Mouse (Mus musculus): ENCODE measurements at regions not wholly inside any gene's neighbourhood (a gene's known extent, or its start where the extent isn't known, plus 50 kb on each side); places are given as distances from the start of the nearest gene placed in this dataset.

DNA sequence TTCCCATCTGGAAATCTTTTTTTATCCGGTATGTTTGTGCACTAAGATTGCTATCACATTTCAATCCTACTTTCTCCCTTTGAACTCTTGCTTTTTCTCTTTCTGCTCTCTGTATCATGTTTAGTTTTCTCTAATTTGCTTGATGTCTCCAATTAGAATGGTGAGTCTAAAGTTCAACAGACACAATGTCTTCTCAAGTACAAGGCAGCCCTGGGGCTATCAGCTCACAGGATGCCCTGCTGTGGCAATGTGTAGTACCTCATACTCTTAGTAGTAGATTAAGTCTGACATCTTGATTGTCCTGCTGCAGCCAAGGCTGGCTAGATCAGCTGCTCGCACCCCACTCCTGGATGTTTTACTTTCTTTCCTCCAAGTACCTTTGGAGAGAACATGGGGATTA, 186.4 kb downstream of the Irs2 start:
- DNase-seq = no peak

DNA sequence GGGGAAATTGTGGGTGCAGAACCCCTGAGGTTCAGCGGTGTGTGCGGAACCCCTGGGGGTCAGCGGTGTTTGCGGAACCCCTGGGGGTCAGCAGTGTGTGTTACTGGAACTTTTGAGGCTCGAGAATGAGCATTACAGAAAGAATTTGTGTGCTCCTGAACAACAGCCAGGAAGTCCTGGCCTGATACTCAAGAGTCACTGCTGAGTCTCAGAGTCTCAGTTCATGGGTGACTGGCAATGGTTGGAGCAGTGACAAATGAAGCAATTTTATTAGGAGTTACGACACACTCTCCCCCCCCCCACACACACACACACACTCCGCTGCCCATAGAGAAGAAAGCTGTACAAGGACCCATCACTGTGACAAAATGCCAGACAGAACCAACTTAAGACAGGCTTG, 193.8 kb downstream of the Irs2 start:
- no peak for DNase-seq

GRCm38 (mm10) chr8:10812060-10812670, 196.1 kb downstream of the Irs2 start:
- no peak for DNase-seq

DNA sequence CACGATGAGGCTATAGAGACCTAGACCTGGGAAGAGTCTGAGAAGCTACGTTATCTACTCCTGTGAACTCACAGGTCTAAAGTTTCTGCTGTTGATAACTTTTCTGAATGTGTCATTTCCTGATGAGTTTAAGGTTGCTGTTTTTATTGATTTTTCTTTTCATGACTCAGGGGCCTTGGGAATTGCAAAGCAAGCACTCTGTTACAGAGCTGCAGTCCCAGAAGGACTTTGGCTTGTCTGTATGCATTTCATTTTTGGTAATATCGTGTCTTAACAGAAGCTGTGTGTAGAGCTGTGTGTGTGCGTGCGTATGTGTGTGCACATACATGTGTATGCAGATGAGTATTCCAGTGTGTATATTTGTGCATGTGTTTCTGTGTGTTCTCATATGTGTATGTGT, 201.2 kb downstream of the Irs2 start:
- DNase-seq = no peak

GRCm38 (mm10) chr8:10805405-10806151, 202.7 kb downstream of the Irs2 start:
- no peak for DNase-seq

- DNase-seq = no peak
Observed at GRCm38 (mm10) chr8:10804974-10805373, 203.3 kb downstream of the Irs2 start.

DNA sequence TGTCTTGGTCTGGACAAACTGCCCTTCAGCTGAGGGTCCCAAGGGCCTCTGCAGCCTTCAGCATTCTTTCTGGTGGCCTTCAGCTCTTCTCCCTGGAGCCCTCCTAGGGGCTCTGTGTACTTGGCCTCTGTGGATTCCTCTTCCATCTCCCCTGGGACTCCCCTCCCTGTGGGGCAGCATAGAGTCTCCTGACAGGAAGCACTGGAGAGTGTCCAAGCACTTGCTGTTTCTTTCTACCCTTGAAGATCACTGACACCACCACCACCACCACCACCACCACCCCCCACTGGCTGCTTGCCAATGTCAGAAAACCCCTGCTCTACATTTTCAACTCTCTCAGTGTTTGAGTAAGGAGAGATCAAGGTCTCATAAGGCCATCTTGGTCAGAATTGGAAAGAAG, 206.3 kb downstream of the Irs2 start:
- DNase-seq = no peak

GRCm38 (mm10) chr8:10801580-10801979, 206.7 kb downstream of the Irs2 start:
- DNase-seq = no peak

DNA sequence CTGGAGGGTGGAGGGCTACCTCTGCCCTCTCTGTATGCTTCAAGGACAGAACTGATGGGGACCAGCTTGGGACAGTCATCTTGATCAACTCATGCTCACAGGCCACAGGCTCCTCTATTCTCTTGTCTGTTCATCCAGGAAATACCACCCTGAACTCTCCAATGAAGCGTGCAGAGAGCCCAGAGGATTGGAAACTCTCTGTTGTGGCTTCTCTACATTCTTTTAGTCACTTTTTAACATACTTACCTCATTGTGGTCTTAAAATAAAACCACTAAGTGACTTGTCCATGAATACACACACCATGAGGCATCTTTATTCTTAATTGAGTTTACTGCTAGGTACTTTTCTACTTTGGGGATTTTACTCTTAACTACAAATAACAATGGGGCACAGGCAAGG, 209.8 kb downstream of the Irs2 start:
- DNase-seq = no peak

GRCm38 (mm10) chr8:10794367-10795189, 213.7 kb downstream of the Irs2 start:
- no peak for DNase-seq

DNA sequence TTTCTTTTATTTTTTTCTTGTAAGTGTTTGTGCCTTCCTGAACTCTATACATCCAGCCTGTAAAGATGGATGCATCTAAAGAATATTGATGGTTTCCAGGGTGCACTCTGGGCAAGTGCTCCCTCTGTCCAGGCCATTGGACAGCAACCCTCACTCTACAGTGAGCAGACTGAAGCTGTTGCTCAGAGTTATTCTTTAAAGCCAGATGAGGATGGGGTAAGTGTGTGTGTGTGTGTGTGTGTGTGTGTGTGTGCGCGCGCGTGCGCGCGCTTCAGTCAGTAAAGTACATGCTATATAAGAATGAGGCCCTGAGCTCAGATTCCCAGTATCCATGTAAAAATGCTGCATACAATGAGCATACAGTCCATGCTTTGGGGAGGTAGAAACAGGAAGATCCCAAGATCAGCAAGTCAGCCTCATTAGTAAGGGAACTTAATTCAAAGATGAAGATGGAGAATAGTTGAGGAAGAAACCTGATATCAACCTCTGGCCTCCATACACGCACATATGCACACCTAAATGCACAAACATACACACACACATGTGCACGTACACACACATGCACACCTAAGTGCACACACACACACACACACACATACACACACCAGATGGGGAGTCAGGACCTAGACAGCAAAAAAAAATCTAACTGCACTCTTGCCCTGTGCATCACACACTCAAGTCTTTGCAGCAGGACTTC, 214.4 kb downstream of the Irs2 start:
- no peak for DNase-seq

DNA sequence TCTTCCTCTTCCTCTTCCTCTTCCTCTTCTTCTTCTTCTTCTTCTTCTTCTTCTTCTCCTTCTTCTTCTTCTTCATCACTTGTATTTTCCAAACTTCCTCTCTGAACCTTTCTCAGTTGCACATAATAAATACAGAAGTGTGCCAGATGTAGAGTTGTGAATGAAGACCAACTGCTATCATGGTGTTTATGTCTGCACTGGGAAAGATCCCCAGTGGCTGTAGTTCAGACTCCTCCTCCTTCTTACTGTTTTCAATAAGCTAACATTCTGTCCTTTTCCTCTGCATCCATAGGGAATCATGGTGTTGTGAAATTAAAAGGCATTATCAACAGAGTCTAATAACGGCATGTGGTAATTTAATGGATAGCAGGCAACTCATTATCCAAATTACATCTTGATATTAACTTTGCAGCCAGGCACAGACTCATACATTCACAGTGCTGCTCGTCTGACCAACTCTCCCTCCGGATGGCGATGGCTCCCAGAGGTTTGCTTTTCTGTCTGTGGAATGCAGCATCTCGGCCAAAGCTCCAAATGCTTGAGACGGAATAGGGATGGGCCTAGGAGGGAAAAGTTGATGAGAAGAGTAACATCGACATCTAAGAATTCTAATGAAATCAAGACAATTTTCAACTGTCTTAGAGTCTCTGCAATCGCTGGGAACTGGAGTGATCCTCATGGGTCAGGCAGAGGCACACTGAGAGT, 219.6 kb downstream of the Irs2 start:
- DNase-seq = no peak

- no peak for DNase-seq
Observed at GRCm38 (mm10) chr8:10785801-10786200, 222.5 kb downstream of the Irs2 start.

- DNase-seq = no peak
Observed at GRCm38 (mm10) chr8:10785311-10785710, 222.9 kb downstream of the Irs2 start.

DNA sequence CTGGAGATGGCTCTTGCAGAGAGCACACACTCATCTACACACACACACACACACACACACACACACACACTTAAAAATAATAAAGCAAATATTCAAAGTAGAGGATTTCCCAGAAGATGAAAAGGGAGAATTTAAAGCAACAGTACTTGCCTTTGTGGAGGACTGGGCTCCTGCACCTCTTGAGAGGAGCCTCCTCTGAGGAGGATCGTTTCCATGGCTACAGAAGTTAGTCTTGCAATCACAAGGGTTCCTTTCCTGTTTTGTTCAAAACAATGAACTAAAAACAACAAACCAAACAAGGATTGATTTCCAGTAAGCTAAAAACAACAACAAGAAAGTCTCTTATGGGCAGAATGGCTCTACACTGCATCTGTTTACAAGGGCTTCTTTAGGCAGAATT, 223.8 kb downstream of the Irs2 start:
- no peak for DNase-seq

DNA sequence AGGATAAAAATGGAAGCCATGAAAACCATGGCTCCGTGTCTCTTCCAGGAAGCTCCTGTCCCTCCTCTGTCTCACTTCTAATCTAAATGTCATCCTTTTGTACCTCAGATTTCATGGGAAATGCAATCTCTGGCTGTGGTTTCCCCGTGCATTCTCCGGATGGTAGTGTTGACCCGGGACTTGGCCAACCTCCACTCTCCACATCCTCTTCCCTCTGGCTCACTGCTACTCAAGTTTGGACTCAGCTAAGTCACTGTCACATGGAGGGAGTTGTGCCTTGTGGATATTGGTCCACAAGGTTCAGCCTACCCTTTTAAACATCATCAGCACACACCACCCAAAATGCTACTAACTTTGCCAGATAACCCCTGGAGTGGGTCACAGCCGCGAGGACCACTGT, 226.4 kb downstream of the Irs2 start:
- DNase-seq = no peak

DNA sequence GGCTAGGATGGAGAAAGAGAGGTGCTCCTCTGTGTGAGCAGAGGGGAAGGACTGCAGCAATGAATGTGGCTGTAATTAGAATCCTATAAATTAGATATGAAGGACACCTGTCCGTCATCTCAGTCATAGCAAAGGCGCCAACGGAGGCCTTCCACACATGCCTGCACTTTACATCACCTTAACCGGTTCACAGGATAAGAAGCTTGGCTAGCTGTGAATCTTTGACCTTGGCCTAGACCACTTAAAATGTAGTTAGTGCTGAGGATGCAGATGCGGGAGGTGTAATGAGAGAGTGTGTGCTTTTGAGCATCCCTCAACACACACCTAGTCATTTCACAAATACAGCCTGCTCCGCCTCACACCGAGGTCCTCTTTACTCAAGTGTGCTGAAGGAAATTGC, 228.6 kb downstream of the Irs2 start:
- DNase-seq = no peak

- no peak for DNase-seq
Observed at GRCm38 (mm10) chr8:10775202-10776010, 232.9 kb downstream of the Irs2 start.

DNA sequence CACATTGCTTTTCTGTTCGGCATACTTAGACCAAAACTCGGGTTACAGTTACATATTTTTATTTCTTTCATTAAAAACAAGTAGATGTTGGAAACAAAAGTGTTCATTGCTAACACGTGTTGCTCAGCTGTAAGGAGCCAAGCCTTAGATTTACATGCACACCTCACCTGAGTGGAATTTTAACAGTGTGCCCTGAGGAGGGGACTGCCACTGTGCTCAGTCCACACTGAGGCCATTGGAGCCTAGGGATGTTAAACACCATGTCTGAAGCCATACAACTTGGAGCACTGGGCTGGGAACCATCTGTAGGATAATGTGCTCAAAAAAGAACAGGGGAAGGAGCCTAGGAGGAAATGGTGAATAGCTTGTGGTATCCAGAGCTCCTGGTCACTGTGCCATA, 233.5 kb downstream of the Irs2 start:
- no peak for DNase-seq

DNA sequence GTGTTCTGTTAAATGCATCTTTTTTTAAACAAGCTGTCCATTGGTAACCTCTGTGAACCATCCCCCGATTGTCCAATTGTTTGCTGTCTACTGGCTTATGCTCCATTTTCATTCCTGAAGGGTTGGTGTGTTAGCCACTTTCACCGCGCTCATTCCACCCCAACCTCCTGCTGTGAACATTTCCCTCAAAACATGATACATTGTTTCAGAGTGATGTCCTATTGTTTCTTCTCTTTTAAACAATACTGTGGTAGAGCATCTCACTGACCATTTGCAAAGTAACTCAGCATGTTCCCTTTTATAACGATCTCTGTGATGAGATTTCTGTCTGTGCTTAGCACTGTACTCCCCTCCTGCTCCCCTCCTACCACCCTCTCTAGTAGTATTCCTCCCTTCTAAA, 240.1 kb downstream of the Irs2 start:
- DNase-seq = no peak

GRCm38 (mm10) chr8:10763907-10764306, 244.4 kb downstream of the Irs2 start:
- no peak for DNase-seq
